Mouse (Mus musculus) embryonic fibroblast, embryonic 13.5 days (primary cell): ENCODE data around the gene Dennd1a.

ENCODE experiments used
- CTCF ChIP-seq: IDR thresholded peaks from 2 replicates; pipeline ENCODE4 v1.5.1; 2011; ENCODE audit warnings: mild to moderate bottlenecking, control low read depth, low read length, moderate library complexity, borderline replicate concordance; ENCODE audit not compliant: insufficient read depth
- POLR2A ChIP-seq: IDR thresholded peaks from 2 replicates; pipeline ENCODE4 v1.6.1; 2011; ENCODE audit warnings: low read depth, mild to moderate bottlenecking, control low read depth, low read length, moderate library complexity

DNA sequence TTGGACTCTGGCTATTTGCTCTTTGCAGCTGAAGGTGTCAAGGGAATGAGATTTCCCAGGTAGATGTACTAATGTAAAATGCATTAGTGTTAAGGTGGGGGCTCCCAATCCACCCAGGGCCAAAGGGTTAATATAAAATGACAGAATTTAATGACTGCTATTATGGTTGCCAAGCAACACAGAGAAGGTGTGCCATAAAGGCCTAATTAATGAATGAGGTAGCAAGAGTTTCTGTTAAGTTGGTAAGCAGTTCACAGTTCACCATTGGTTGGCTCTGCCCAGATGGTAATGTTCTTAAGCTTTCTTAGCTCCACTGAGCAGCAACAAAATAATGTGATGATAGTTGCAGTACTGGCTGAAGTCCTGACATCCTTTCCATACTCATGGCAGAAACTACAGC, 190.9 kb downstream of the Dennd1a start:
- TF ChIP-seq CTCF (no peak), POLR2A (no peak)
